Mouse (Mus musculus) embryonic facial prominence, embryonic 12.5 days (tissue): ENCODE results near the gene Cdc42se2. TPM values are rescaled to one million over a fixed set of nuclear protein-coding genes. Genes with fewer than 3 reads are reported as not detected.

Experiments
- ATAC-seq: fragments of 200-750 bp; cut with Nextera tagmentation; 2 replicates; pipeline ENCODE4 v1.8.0; 2017; ENCODE audit not compliant: insufficient number of reproducible peaks, insufficient read depth, low FRiP score, low TSS enrichment
- H3K27ac ChIP-seq: fragments of 300-500 bp; sonication (generic); 2 replicates; pipeline ENCODE4 v1.5.1; 2016; ENCODE audit warnings: mild to moderate bottlenecking
- H3K27me3 ChIP-seq: fragments of 300-500 bp; sonication (generic); 2 replicates; pipeline ENCODE4 v1.6.1; 2016; ENCODE audit warnings: mild to moderate bottlenecking, moderate library complexity
- H3K36me3 ChIP-seq: fragments of 300-500 bp; sonication (generic); 2 replicates; pipeline ENCODE4 v1.6.1; 2016; ENCODE audit warnings: mild to moderate bottlenecking
- H3K4me1 ChIP-seq: fragments of 300-500 bp; sonication (generic); 2 replicates; pipeline ENCODE4 v1.6.1; 2016
- H3K4me2 ChIP-seq: fragments of 300-500 bp; sonication (generic); replicated peaks from 2 replicates; pipeline ENCODE4 v1.6.1; 2016; ENCODE audit warnings: mild to moderate bottlenecking, moderate library complexity
- H3K4me3 ChIP-seq: fragments of 300-500 bp; sonication (generic); 2 replicates; pipeline ENCODE4 v1.5.1; 2016; ENCODE audit warnings: mild to moderate bottlenecking
- H3K9ac ChIP-seq: fragments of 300-500 bp; sonication (generic); 2 replicates; pipeline ENCODE4 v1.6.1; 2016; ENCODE audit warnings: mild to moderate bottlenecking, moderate library complexity
- H3K9me3 ChIP-seq: fragments of 300-500 bp; sonication (generic); 2 replicates; pipeline ENCODE4 v1.6.1; 2016; ENCODE audit warnings: mild to moderate bottlenecking, moderate library complexity
- WGBS: fragments of 180-500 bp; shearing (Covaris S2); methylation state at CpG from one replicate; pipeline ENCODE4 v1.1.7; 2016; 5-methylcytosine and 5-hydroxymethylcytosine counted together
- polyA plus RNA-seq: library from polyadenylated mRNA; unstranded; fragments of >200 nt; fragmentation: Nextera tagmentation; extraction: Ambion mirVana; gene quantifications from 2 replicates; pipeline ENCODE4 v1.2.1, GENCODE M21; 2016

The Cdc42se2 gene
- polyA plus RNA-seq, 1 experiment from 2014 or later: 114 TPM

DNA sequence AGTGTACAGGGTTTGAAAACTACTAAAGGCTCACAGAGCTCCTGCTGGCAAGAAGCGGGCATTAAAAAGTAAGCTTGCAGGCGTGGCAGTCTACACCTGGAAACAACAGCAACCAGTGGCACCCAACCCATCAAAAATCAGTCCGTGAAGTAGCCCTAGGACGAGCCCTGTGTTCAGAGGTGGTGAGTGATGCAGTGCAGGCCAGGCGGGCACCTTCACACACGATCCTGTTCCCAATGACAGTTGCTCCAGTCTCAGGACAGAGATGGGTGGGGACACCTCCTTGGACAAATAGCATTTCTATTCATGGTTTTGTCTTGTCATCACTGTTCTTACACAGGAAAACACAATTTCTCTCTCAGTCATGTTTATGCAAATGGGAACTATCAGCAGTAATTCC is 65.4 kb downstream of the Cdc42se2 start:
- peaks cover 66% of the 10 kb centered on the region for H3K36me3 ChIP-seq
- no peaks in the 10 kb centered on the region for H3K27me3 ChIP-seq
- H3K9ac ChIP-seq: no peak overlapping the region
- H3K4me2 ChIP-seq: no peak overlapping the region
- no peaks in the 10 kb centered on the region for H3K9me3 ChIP-seq
- no peak overlapping the region for H3K27ac ChIP-seq
- no peak for ATAC-seq
- H3K4me1 ChIP-seq: no peaks in the 10 kb centered on the region
- H3K4me3 ChIP-seq: no peak overlapping the region
- 85% methylated on average over 6 of the region's 6 CpGs for WGBS

DNA sequence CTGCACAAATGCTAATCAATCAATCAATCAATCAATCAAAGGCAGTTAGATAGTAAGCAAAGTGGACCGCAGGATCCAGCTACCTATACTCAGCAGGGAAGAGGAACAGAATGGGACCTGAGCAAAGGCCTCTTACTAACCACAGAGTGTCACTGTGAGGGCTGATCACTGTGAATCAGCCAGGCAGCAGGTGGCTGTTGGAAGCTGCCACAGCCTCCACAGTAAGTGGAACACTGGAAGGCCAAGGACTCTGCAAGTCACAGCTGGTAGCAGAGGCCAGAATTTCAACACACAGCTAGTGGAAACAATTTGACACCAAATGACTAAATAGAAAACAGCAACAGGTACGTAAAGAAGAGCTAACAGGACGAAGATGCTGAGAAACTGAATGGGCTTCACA is 68.9 kb downstream of the Cdc42se2 start:
- Histone ChIP-seq H3K9ac (no peak overlapping the region), H3K9me3 (no peaks in the 10 kb centered on the region), H3K4me2 (no peak overlapping the region), H3K36me3 (peaks cover 69% of the 10 kb centered on the region), H3K4me1 (no peaks in the 10 kb centered on the region), H3K27ac (no peak overlapping the region), H3K4me3 (no peak overlapping the region), H3K27me3 (no peaks in the 10 kb centered on the region)
- 85% methylated on average over 3 of the region's 3 CpGs for WGBS
- no peak for ATAC-seq

DNA sequence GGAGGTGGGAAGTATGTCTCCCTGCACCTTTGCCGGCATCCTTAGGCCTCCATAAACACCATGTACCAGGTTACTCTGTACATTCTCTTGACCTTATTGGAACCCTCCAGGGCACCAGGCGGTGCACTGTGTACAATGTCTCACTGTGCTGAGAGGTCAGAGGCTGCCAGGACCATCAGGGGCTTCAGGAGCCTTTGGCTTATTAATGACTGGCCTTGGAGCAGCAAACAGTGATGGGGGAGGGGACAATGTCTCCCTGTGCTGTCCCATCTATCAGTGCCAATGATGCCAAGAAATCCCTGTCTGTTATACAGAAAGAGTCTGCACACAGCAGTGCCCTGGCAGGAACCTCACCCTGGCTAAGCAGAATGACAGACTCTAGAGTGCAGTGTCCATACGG is 69.6 kb downstream of the Cdc42se2 start:
- H3K9me3 ChIP-seq: no peaks in the 10 kb centered on the region
- H3K36me3 ChIP-seq: peaks cover 62% of the 10 kb centered on the region
- no peak overlapping the region for H3K9ac ChIP-seq
- no peaks in the 10 kb centered on the region for H3K27me3 ChIP-seq
- no peak overlapping the region for H3K4me3 ChIP-seq
- no peak overlapping the region for H3K4me2 ChIP-seq
- no peak for ATAC-seq
- 76% methylated on average over 3 of the region's 3 CpGs for WGBS
- no peaks in the 10 kb centered on the region for H3K4me1 ChIP-seq
- H3K27ac ChIP-seq: no peak overlapping the region

DNA sequence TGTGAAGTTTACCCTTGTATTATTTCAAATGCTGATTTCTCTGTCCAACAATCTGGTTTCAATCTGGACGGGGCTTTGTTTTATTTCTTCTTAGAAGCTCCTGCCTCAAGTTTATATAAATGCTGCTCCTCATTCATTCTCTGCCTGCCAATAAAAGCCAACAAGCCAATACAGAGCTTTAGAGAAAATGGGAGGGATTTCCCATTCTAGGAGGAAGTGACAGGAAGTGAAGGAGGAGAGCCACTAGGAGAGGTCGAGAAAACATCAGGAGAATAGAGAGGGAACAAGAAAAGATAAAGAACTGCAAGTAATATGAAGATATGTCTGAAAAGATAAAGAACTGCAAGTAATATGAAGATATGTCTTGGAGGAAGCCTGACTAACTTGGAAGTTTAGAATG is 74.6 kb downstream of the Cdc42se2 start:
- Histone ChIP-seq H3K27ac (no peak overlapping the region), H3K9me3 (no peaks in the 10 kb centered on the region), H3K36me3 (peaks cover 24% of the 10 kb centered on the region), H3K27me3 (no peaks in the 10 kb centered on the region), H3K4me3 (no peak overlapping the region), H3K9ac (no peak overlapping the region), H3K4me2 (no peak overlapping the region), H3K4me1 (no peaks in the 10 kb centered on the region)
- ATAC-seq: no peak
- WGBS: 80% methylated on average over 2 of the region's 2 CpGs

DNA sequence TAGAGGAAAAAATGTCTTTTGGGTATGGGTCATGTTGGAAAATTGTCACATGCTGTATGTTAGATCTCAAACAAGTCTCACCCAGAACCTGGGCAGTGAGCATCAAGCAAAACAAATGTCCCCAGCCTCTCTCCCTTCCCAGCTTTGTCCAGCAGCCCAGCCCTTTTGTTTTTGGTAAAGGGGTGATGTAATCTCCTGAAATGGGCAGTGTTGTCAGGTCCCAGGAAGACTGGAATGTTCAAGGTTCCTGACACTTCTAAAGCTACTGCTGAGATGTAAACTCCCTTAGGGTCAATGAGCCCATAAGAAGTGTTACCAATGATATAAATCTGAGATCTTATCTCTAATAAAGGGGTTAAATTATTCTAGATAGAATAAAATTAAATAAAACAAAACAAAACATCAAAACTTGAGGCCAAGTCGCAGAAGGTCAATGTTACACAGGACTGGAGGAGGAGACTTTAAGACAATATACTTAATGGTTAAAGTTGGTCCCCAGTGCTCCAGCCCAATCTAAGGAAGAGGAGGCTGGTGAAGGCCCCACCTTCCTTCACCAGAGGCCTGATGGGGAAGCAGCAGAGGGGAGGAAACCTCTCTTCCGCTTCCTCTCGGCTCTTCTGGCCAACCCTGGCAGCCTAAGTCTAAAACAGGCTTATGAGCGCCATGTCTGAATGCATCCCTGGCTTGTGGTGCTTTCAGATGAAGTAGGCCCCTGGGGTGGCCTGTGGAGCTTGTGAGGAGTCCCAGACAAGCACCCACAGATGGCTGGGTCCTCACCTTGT is 76.8 kb downstream of the Cdc42se2 start:
- H3K36me3 ChIP-seq: peaks cover 7% of the 10 kb centered on the region; the same call in 1 of the 2 replicates
- WGBS: 86% methylated on average over 4 of the region's 4 CpGs
- H3K4me2 ChIP-seq: no peak overlapping the region
- H3K9ac ChIP-seq: no peak overlapping the region
- H3K4me3 ChIP-seq: no peak overlapping the region
- no peak for ATAC-seq
- H3K27ac ChIP-seq: no peak overlapping the region
- no peaks in the 10 kb centered on the region for H3K4me1 ChIP-seq
- H3K27me3 ChIP-seq: no peaks in the 10 kb centered on the region
- no peaks in the 10 kb centered on the region for H3K9me3 ChIP-seq

DNA sequence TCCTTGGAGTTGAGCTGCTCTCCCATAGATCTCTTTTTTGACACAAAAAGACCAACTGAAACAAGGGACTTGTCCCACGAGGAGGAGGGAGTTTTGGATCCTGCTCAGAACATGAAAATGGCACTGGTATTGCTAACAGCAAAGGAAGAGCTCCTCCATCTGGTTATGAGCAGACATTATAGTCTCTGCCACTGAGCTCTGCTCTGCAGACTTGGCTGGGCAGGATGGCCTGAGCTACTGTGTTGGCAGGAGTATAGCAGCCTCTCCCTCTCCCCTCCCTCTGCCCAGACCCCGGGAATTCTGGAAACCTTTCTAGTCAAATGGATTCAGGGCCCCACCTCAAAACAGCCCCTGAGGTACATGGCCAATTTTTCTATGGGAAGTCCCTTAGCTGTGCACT is 77.8 kb downstream of the Cdc42se2 start:
- Histone ChIP-seq H3K4me3 (no peak overlapping the region), H3K27ac (no peak overlapping the region), H3K9ac (no peak overlapping the region), H3K27me3 (no peaks in the 10 kb centered on the region), H3K4me2 (no peak overlapping the region), H3K4me1 (no peaks in the 10 kb centered on the region), H3K9me3 (no peaks in the 10 kb centered on the region), H3K36me3 (0 out of 2 replicates have a peak, but pooled peaks cover 5% of the 10 kb centered on the region)
- 63% methylated on average over 2 of the region's 2 CpGs for WGBS
- ATAC-seq: no peak

DNA sequence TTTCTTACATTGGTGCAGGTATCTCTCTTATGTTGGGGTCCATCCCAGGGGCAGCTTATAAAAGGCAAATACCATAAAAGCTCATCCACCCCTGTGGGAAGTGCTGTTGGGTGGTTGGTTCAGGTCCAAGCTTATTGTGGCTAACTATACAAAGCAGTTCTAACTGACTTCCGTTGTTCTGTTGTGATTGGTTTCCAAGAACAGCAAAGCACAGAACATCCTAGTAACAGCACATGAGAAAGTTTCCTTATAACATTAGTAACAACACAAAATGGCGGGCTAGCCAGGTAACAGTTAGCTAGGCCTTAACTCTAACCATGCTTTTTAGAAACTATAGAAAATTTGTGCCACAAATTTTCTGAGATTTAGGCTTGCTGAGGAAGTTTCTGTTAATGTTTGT is 79.3 kb downstream of the Cdc42se2 start:
- Histone ChIP-seq H3K27ac (no peak overlapping the region), H3K9ac (no peak overlapping the region), H3K4me3 (no peak overlapping the region), H3K27me3 (no peaks in the 10 kb centered on the region), H3K4me1 (no peaks in the 10 kb centered on the region), H3K36me3 (0 out of 2 replicates have a peak, but pooled peaks cover 5% of the 10 kb centered on the region), H3K4me2 (no peak overlapping the region), H3K9me3 (no peaks in the 10 kb centered on the region)
- ATAC-seq: no peak
- WGBS: 89% methylated on average over 2 of the region's 2 CpGs

DNA sequence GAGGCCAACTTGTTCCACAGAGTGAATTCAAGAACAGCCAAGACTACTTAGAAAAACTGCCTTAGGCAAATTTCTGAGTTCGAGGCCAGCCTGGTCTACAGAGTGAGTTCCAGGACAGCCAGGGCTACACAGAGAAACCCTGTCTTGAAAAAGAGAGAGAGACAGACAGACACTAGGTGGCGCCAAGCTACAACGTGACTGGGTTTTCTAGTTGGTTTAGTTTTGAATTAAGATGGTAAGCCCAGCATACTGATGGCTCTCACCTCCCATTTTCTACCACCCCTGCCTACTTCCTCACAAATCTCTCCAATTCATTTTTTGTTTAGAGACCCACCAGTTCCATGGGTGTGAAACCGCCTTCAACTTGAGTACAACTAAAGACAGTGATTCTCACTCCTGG is 84.2 kb downstream of the Cdc42se2 start:
- H3K4me2 ChIP-seq: no peak overlapping the region
- H3K36me3 ChIP-seq: no peaks in the 10 kb centered on the region
- WGBS: 31% methylated on average over 4 of the region's 4 CpGs
- H3K9ac ChIP-seq: no peak overlapping the region
- H3K4me1 ChIP-seq: no peaks in the 10 kb centered on the region
- no peak for ATAC-seq
- no peak overlapping the region for H3K27ac ChIP-seq
- no peaks in the 10 kb centered on the region for H3K9me3 ChIP-seq
- H3K4me3 ChIP-seq: no peak overlapping the region
- H3K27me3 ChIP-seq: no peaks in the 10 kb centered on the region

DNA sequence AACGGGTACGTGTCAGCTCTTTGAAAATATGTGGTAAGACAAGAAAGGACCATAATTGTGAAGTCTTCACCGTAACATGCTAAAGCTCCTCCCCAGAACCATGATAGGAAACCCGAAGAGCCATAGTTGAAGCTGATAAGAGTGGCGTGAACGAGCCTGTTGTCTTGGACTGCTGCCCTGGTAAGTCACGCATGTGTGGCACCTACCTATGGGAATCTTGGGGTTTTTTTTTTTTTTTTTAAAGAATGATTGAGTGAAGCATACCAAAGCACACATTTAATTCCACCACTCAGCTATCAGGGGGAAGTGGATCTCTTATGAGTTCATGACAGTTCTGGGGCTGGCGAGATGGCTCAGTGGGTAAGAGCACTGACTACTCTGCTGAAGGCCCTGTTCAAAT is 85.6 kb downstream of the Cdc42se2 start:
- H3K9me3 ChIP-seq: no peaks in the 10 kb centered on the region
- 97% methylated on average over 8 of the region's 8 CpGs for WGBS
- no peak for ATAC-seq
- H3K36me3 ChIP-seq: peaks cover 8% of the 10 kb centered on the region; the same call in 1 of the 2 replicates
- H3K27me3 ChIP-seq: no peaks in the 10 kb centered on the region
- no peak overlapping the region for H3K4me3 ChIP-seq
- no peak overlapping the region for H3K9ac ChIP-seq
- no peak overlapping the region for H3K4me2 ChIP-seq
- no peaks in the 10 kb centered on the region for H3K4me1 ChIP-seq
- no peak overlapping the region for H3K27ac ChIP-seq

DNA sequence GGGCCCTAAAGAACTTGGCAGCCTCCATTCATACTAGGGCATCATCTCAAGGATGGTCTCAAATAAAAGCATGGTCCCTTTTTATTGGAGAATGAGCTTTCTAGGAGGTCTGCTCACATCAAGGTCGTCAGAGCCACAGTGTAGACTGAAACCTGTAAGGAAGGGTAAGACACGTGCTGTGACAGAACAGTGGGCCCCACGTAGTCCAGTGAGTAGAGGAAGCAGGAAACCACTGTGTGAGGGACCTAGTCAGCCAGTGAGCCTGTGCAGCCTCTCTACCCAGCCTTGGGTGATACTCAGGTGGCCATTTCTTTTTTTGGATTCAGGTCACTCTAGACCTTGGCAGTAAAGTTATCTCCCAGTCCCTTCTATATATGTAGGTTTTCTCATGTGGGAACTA is 87.5 kb downstream of the Cdc42se2 start:
- no peaks in the 10 kb centered on the region for H3K4me1 ChIP-seq
- WGBS: 90% methylated on average over 3 of the region's 3 CpGs
- ATAC-seq: no peak
- H3K9me3 ChIP-seq: no peaks in the 10 kb centered on the region
- no peak overlapping the region for H3K27ac ChIP-seq
- H3K4me2 ChIP-seq: no peak overlapping the region
- no peak overlapping the region for H3K4me3 ChIP-seq
- H3K36me3 ChIP-seq: peaks cover 19% of the 10 kb centered on the region
- no peak overlapping the region for H3K9ac ChIP-seq
- H3K27me3 ChIP-seq: no peaks in the 10 kb centered on the region

DNA sequence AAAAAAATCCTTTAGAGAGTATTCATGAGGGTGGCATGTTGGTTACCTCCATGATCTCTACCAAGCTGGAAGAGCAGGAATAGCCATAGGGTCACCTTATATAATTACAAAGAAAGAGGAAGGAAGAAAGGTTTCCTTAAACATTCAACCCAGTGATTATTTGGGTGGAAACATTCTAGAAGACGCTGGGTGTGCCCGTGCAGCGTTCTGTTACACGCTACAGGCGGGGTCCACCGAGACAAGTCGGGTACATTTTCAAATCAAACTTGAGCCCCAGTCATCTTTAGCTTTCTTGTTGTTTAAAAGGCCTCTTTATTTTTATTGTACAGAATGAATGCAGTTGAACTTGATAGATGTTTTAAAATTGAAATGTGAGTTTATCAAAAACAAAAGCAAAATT is 88.8 kb downstream of the Cdc42se2 start:
- no peak overlapping the region for H3K27ac ChIP-seq
- no peak overlapping the region for H3K9ac ChIP-seq
- WGBS: 94% methylated on average over 7 of the region's 7 CpGs
- H3K4me1 ChIP-seq: no peaks in the 10 kb centered on the region
- H3K36me3 ChIP-seq: peaks cover 19% of the 10 kb centered on the region
- H3K4me3 ChIP-seq: no peak overlapping the region
- no peaks in the 10 kb centered on the region for H3K9me3 ChIP-seq
- no peak overlapping the region for H3K4me2 ChIP-seq
- H3K27me3 ChIP-seq: no peaks in the 10 kb centered on the region
- ATAC-seq: no peak

DNA sequence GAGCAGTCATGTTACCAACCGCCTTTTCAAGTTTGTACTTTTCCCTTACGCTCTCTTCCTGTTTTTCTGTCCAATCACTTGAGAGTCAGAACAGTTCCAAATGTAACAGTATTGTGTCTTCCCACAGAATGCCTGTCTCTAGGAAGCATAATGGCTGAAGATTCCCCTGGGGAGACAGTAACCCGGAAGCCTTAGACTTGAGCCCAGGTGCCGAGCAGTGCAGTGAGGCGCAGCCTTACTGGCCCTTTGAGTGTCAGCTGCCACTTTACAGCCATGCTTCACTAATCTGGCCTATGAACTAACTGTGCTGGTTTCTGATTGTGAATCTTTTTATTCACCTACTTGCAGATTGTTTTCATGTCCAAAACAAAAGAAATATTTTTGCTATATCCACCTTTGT is 89.9 kb downstream of the Cdc42se2 start:
- no peak overlapping the region for H3K4me3 ChIP-seq
- peaks cover 19% of the 10 kb centered on the region for H3K36me3 ChIP-seq
- ATAC-seq: no peak
- no peaks in the 10 kb centered on the region for H3K27me3 ChIP-seq
- no peak overlapping the region for H3K27ac ChIP-seq
- H3K9ac ChIP-seq: no peak overlapping the region
- WGBS: 85% methylated on average over 5 of the region's 5 CpGs
- H3K4me2 ChIP-seq: no peak overlapping the region
- no peaks in the 10 kb centered on the region for H3K9me3 ChIP-seq
- H3K4me1 ChIP-seq: no peaks in the 10 kb centered on the region
